Comparison of ENCODE assay signal across 10 mouse cellular contexts in the genomic region with DNA sequence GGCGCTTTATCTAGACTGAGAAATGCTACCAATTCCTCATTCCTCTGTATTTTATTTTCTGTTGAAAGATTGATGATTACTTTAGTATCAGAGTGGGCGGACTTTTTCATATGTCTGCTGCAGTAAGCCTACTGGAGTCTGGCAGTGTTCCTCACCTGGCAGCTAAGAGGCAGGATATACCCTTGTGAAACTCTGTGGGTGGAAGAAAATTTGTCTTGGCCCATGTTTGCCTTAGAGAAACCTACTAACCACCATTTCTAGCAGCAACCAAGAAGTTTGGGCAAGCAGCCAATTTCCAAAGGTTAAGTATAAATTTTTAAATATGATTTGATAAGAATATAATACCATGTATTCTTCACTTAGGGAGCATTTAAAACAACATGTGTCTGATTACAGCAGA.
DNase-seq lines count a peak whose midpoint lies in the region; ATAC-seq lines count a peak whose summit lies in the region.
"Had no signal": no experiment of that assay in that cellular context is flagged by ENCODE, and none has a peak within 500 bp of the region (broad histone marks: within the 10 kb centered on the region; RNA-seq: fewer than 3 reads in every experiment).

No protein-coding gene starts in this region.

- 89% methylated on average over 2 of the region's 2 CpGs for WGBS in forebrain, embryonic 14.5 days
- 89% methylated on average over 2 of the region's 2 CpGs for WGBS in forebrain, embryonic 10.5 days
- 88% methylated on average over 2 of the region's 2 CpGs for WGBS in midbrain, embryonic 11.5 days
- 92% methylated on average over 2 of the region's 2 CpGs for WGBS in midbrain, embryonic 15.5 days

- no peak overlapping the region for H3K4me3 ChIP-seq in forebrain, embryonic 14.5 days (ENCODE audit: low read depth, low read length)
- no peak overlapping the region for H3K4me3 ChIP-seq in forebrain, embryonic 10.5 days
- no peak overlapping the region for H3K4me3 ChIP-seq in midbrain, embryonic 11.5 days (ENCODE audit: low read depth, low read length)
- no peak overlapping the region for H3K4me3 ChIP-seq in midbrain, embryonic 15.5 days

- no peak overlapping the region for H3K9ac ChIP-seq in forebrain, embryonic 14.5 days (ENCODE audit: low read length)
- no peak overlapping the region for H3K9ac ChIP-seq in midbrain, embryonic 11.5 days (ENCODE audit: low read length)
- H3K9ac ChIP-seq in midbrain, embryonic 15.5 days: no peak overlapping the region
- H3K9ac ChIP-seq: liver, embryonic 14.5 days had no signal

- H3K36me3 ChIP-seq in forebrain, embryonic 14.5 days (ENCODE audit: control insufficient read depth, insufficient read depth, low read length): no peaks in the 10 kb centered on the region
- H3K36me3 ChIP-seq in forebrain, embryonic 10.5 days (replicated peaks): no peaks in the 10 kb centered on the region
- no peaks in the 10 kb centered on the region for H3K36me3 ChIP-seq in midbrain, embryonic 11.5 days (ENCODE audit: control insufficient read depth, insufficient read depth, low read length)
- no peaks in the 10 kb centered on the region for H3K36me3 ChIP-seq in midbrain, embryonic 15.5 days (replicated peaks)

- H3K4me1 ChIP-seq in forebrain, embryonic 14.5 days (ENCODE audit: control insufficient read depth, insufficient read depth, low read length): no peaks in the 10 kb centered on the region
- peaks cover 9% of the 10 kb centered on the region for H3K4me1 ChIP-seq in forebrain, embryonic 10.5 days
- no peaks in the 10 kb centered on the region for H3K4me1 ChIP-seq in midbrain, embryonic 11.5 days (ENCODE audit: control insufficient read depth, insufficient read depth, low read length)
- peaks cover 4% of the 10 kb centered on the region; the same call in 1 of the 2 replicates for H3K4me1 ChIP-seq in midbrain, embryonic 15.5 days

- no peaks in the 10 kb centered on the region for H3K9me3 ChIP-seq in forebrain, embryonic 14.5 days (replicated peaks; ENCODE audit: control insufficient read depth, low read length)
- H3K9me3 ChIP-seq in forebrain, embryonic 10.5 days: no peaks in the 10 kb centered on the region
- H3K9me3 ChIP-seq in midbrain, embryonic 11.5 days (ENCODE audit: control insufficient read depth, low read length): no peaks in the 10 kb centered on the region
- no peaks in the 10 kb centered on the region for H3K9me3 ChIP-seq in midbrain, embryonic 15.5 days

- no peak for ATAC-seq in forebrain, embryonic 14.5 days
- no peak for ATAC-seq in midbrain, embryonic 11.5 days (ENCODE audit: low FRiP score)
- ATAC-seq in midbrain, embryonic 15.5 days (replicated peaks): no peak

- no peak overlapping the region for H3K4me2 ChIP-seq in forebrain, embryonic 14.5 days (ENCODE audit: low read length)
- no peak overlapping the region for H3K4me2 ChIP-seq in midbrain, embryonic 11.5 days
- H3K4me2 ChIP-seq in midbrain, embryonic 15.5 days: no peak overlapping the region

- H3K27ac ChIP-seq in forebrain, embryonic 14.5 days (ENCODE audit: low read depth, low read length): no peak overlapping the region
- no peak overlapping the region for H3K27ac ChIP-seq in forebrain, embryonic 10.5 days
- no peak overlapping the region for H3K27ac ChIP-seq in midbrain, embryonic 11.5 days (ENCODE audit: low read depth, low read length)
- H3K27ac ChIP-seq in midbrain, embryonic 15.5 days: no peak overlapping the region
- H3K27ac ChIP-seq: liver, embryonic 14.5 days had no signal

- peak; percentile 15 for DNase-seq in forebrain, embryonic 14.5 days (ENCODE audit: low spot score)
- no peak for DNase-seq in forebrain, embryonic 10.5 days (ENCODE audit: extremely low spot score, low spot score)
- peak; percentile 21 for DNase-seq in midbrain, embryonic 11.5 days (ENCODE audit: low spot score, missing footprints)
- peak; percentile 14 to 19 for DNase-seq in layer of hippocampus, postnatal 36 days
- DNase-seq in right cerebral cortex, postnatal 36 days (ENCODE audit: low spot score in 2 of 2): peak; percentile 5 to 24
- DNase-seq in kidney, adult 9 months: no peak
- DNase-seq in T-cell, adult 2 months (ENCODE audit: low spot score): no peak
- DNase-seq: gastrocnemius, postnatal 10 days had no signal

- no peaks in the 10 kb centered on the region for H3K27me3 ChIP-seq in forebrain, embryonic 14.5 days (replicated peaks; ENCODE audit: control insufficient read depth, insufficient read depth, low read length)
- H3K27me3 ChIP-seq in forebrain, embryonic 10.5 days (ENCODE audit: poor library complexity, severe bottlenecking): no peaks in the 10 kb centered on the region
- H3K27me3 ChIP-seq in midbrain, embryonic 11.5 days (ENCODE audit: control insufficient read depth, insufficient read depth, low read length): no peaks in the 10 kb centered on the region
- H3K27me3 ChIP-seq in midbrain, embryonic 15.5 days (replicated peaks): no peaks in the 10 kb centered on the region

Comparison
In these comparisons a context has a peak if more than half of its experiments do, and no peak if none do; other contexts are left out.
1. DNase-seq: peak in forebrain, embryonic 14.5 days (single experiment), midbrain, embryonic 11.5 days (single experiment), layer of hippocampus, postnatal 36 days (2 of 2) and right cerebral cortex, postnatal 36 days (2 of 2); none in forebrain, embryonic 10.5 days (single experiment), kidney, adult 9 months (single experiment) and T-cell, adult 2 months (single experiment).